12 mouse cellular contexts compared by ENCODE assay signal in the genomic region with DNA sequence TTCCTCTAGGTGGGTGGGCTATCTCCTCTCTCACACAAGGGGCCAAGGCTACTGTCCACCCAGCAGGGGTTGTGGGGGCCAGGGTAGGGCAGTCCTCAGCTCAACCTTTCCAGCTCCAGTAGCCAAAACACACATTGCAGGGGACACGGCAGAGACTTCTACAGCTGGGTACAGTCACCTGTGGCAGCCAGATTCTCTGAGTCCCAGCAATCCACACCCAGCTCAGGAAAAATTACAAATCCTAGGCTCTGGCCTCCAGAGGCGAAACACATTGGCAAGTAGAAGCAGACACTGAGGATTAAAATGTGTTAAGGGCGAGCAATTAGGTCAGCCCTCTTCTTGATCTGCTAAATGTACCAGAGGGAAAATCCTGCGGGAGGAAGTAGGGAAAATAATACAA. TPM values are rescaled to one million over a fixed set of nuclear protein-coding genes. Genes with fewer than 3 reads are reported as not detected.
DNase-seq lines count a peak whose midpoint lies in the region.
"Had no signal": no experiment of that assay in that cellular context is flagged by ENCODE, and none has a peak within 500 bp of the region (broad histone marks: within the 10 kb centered on the region; RNA-seq: fewer than 3 reads in every experiment).

No protein-coding gene starts in this region.

- intact Hi-C loops in heart, postnatal 10 days (cut with DNase I) = no loop called here

- peak; percentile 38 to 44 for DNase-seq in heart, postnatal 10 days
- DNase-seq in heart, adult 8-10 months (ENCODE audit: low spot score) = no peak
- DNase-seq in testis, postnatal 10 days (ENCODE audit: low spot score) = peak; percentile 30
- no peak for DNase-seq in testis, postnatal 14 days (ENCODE audit: low spot score)
- DNase-seq in retina, embryonic 14.5 days (ENCODE audit: low spot score) = peak; percentile 12
- DNase-seq in yolk sac, embryonic 10.5 days (ENCODE audit: low spot score) = no peak
- DNase-seq: adrenal gland, postnatal 10 days; cerebellum, adult 11 months; cerebellum, adult 8-10 months; cerebellum, postnatal 14 days; embryo, embryonic 11 days; gastrocnemius, postnatal 10 days had no signal

RNA-seq across cellular contexts. Expression of a gene that starts 49.1 kb away (rescaled TPM):
- 10 to 100 TPM; 24.2 to 25.3 TPM for total RNA-seq in heart, postnatal 10 days (2021)
- total RNA-seq in heart, adult 8-10 months (2022) = 10 to 100 TPM; 10.3 to 14.0 (median 11.1) TPM

Comparison
In these comparisons a context has a peak if more than half of its experiments do, and no peak if none do; other contexts are left out.
1. DNase-seq: peak in heart, postnatal 10 days (2 of 2), testis, postnatal 10 days (single experiment) and retina, embryonic 14.5 days (single experiment); none in heart, adult 8-10 months (single experiment), testis, postnatal 14 days (single experiment) and yolk sac, embryonic 10.5 days (single experiment).